Mouse (Mus musculus) heart, embryonic 13.5 days (tissue): ENCODE measurements around the gene Zfp335. TPM values are rescaled to one million over a fixed set of nuclear protein-coding genes. Genes with fewer than 3 reads are reported as not detected.

Experiments used
- ATAC-seq: fragments of 200-750 bp; cut with Nextera tagmentation; 2 replicates; pipeline ENCODE4 v1.8.0; 2017; ENCODE audit warnings: moderate TSS enrichment; ENCODE audit not compliant: insufficient number of reproducible peaks, low FRiP score, low TSS enrichment; ENCODE audit errors: extremely low read depth
- H3K27ac ChIP-seq: fragments of 300-500 bp; sonication (generic); replicated peaks from 2 replicates; pipeline ENCODE4 v1.5.1; 2015; ENCODE audit warnings: moderate library complexity, mild to moderate bottlenecking, inconsistent platforms
- H3K27me3 ChIP-seq: fragments of 300-500 bp; sonication (generic); replicated peaks from 2 replicates; pipeline ENCODE4 v1.6.1; 2015; ENCODE audit warnings: mild to moderate bottlenecking, inconsistent platforms
- H3K36me3 ChIP-seq: fragments of 300-500 bp; sonication (generic); 2 replicates; pipeline ENCODE4 v1.6.1; 2015; ENCODE audit warnings: mild to moderate bottlenecking, inconsistent platforms
- H3K4me1 ChIP-seq: fragments of 300-500 bp; sonication (generic); 2 replicates; pipeline ENCODE4 v1.6.1; 2015; ENCODE audit warnings: inconsistent platforms
- H3K4me2 ChIP-seq: fragments of 300-500 bp; sonication (generic); 2 replicates; pipeline ENCODE4 v1.6.1; 2015; ENCODE audit warnings: inconsistent platforms, mild to moderate bottlenecking, moderate library complexity
- H3K4me3 ChIP-seq: fragments of 300-500 bp; sonication (generic); 2 replicates; pipeline ENCODE4 v1.5.1; 2015; ENCODE audit warnings: moderate library complexity, mild to moderate bottlenecking, inconsistent platforms
- H3K9ac ChIP-seq: fragments of 300-500 bp; sonication (generic); 2 replicates; pipeline ENCODE4 v1.6.1; 2015; ENCODE audit warnings: inconsistent platforms, mild to moderate bottlenecking, moderate library complexity
- H3K9me3 ChIP-seq: fragments of 300-500 bp; sonication (generic); 2 replicates; pipeline ENCODE4 v1.6.1; 2016; ENCODE audit warnings: inconsistent platforms
- WGBS: fragments of 180-500 bp; shearing (Covaris S2); methylation state at CpG from one replicate; pipeline ENCODE4 v1.1.7; 2015; ENCODE audit warnings: mixed read lengths; 5-methylcytosine and 5-hydroxymethylcytosine counted together
- polyA plus RNA-seq: library from polyadenylated mRNA; unstranded; fragments of >200 nt; fragmentation: Nextera tagmentation; extraction: Ambion mirVana; gene quantifications from 2 replicates; pipeline ENCODE4 v1.2.1, GENCODE M21; 2015

Zfp335 gene
- polyA plus RNA-seq = 8.8 and 9.2 TPM in 2 replicates

DNA sequence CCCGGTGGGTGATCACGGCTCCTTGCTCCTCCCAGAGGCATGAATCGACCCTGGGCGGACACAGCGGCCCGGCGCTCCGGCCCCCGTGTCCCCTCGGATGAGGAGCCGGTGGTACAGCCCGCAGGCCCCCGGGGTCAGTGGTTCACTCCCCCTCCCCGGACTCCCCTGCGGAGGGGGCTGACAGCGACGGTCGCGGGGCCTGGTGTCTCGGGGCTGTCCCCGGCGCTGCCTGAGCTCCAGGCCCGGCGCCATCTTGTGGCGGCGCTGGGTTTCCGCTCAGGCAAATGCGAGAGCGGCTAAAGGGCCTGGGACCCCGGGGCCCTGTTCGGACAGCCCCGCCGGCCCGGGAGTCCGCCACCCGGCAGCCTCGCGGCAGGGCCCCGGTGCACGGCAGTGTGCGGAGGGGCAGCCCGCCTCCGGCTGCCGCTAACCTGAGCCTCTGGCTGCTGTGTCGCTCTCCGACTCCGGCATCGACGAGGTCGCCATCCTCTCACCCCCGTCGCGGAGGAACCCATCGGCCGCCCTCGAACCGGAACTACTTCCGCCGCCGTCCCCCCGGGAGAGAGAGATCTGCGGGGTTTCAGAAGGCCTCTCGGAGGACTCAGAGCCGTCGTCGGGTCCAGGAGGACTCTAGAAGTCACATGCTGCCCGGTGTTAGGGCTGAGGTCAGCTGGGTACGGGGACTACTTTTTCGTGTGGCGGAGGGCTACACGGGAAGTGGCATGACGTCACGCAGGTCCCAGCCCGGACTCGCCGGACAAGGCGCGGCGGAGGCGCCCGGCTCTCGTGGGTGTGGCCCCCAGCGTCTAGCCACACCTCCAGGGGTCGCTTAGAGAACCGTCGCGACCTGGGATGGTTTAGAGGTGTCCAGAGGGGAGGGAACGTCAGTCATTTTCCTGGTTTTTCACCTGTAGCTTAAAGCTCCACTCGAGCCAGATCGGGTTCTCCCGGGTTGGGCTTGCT is at the start of gene Zfp335:
TSS of gene Zfp335 (minus strand) at position 672 of the 963 bp plus-strand sequence.
- Histone ChIP-seq H3K27ac (peak within 1 kb of the TSS; percentile 99), H3K9ac (peak within 1 kb of the TSS; percentile 96), H3K36me3 (peaks cover 30% of the 10 kb centered on the region), H3K9me3 (peaks cover 2% of the 10 kb centered on the region), H3K27me3 (no peaks in the 10 kb centered on the region), H3K4me2 (peak within 1 kb of the TSS; percentile 89), H3K4me1 (peaks cover 24% of the 10 kb centered on the region), H3K4me3 (peak within 1 kb of the TSS; percentile 69)
- peak; percentile 87 for ATAC-seq
- under 1% methylated on average over 91 of the region's 91 CpGs for WGBS

DNA sequence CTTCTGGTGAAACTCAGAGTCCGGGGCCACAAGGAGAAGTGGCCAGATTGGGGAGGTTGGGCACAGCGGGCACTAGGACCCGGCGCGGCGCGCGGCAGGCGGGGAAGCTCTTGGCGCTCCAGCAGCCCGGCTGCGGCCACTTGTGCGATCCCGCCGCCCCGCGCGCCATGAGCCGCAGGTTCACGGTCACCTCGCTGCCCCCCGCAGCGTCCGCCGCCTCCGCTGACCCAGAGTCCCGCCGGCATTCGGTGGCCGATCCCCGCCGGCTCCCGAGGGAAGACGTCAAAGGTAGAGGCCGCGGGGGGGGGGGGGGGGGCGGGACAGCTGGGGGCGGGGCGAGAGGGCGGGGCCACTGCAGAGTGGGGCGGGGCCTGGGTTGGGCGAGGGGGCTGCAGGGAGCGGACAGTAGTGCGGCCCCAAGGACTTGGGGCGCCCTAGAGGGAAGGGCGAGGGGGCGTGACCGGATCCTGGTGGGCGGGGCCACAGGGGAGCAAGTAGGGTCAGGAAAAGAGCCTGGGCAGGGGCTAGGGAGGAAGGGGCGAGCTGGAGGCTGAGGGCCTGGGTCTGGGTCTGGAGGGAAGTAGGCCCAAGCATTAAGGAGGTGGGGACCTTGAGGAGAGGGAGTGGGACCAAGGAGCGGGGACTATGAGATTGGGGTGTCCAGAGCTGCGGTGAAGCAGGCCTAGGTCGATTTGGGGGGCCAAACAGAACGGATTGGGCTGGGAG is 49.3 kb upstream of the Zfp335 start, which contains the start of gene Slc12a5:
TSS of gene Slc12a5 (plus strand) at position 87 of the 726 bp plus-strand sequence.
- no peaks in the 10 kb centered on the region for H3K36me3 ChIP-seq
- H3K27me3 ChIP-seq = peaks cover 69% of the 10 kb centered on the region
- H3K9ac ChIP-seq = peak within 1 kb of the TSS; percentile 77
- WGBS = 3% methylated on average over 39 of the region's 54 CpGs
- H3K4me2 ChIP-seq = peak within 1 kb of the TSS; percentile 75
- no peak within 1 kb of the TSS for H3K27ac ChIP-seq
- peak within 1 kb of the TSS; percentile 64 for H3K4me3 ChIP-seq
- peaks cover 16% of the 10 kb centered on the region for H3K4me1 ChIP-seq
- peak; percentile 79 for ATAC-seq
- no peaks in the 10 kb centered on the region for H3K9me3 ChIP-seq

GRCm38 (mm10) chr2:164957548-164958315 is 46.2 kb upstream of the Zfp335 start:
- no peak overlapping the region for H3K4me3 ChIP-seq
- no peak overlapping the region for H3K27ac ChIP-seq
- peaks cover 73% of the 10 kb centered on the region for H3K27me3 ChIP-seq
- H3K4me1 ChIP-seq = peaks cover 23% of the 10 kb centered on the region
- H3K36me3 ChIP-seq = no peaks in the 10 kb centered on the region
- no peak overlapping the region for H3K9ac ChIP-seq
- H3K4me2 ChIP-seq = no peak overlapping the region
- H3K9me3 ChIP-seq = no peaks in the 10 kb centered on the region
- WGBS = 58% methylated on average over 9 of the region's 9 CpGs
- ATAC-seq = no peak

DNA sequence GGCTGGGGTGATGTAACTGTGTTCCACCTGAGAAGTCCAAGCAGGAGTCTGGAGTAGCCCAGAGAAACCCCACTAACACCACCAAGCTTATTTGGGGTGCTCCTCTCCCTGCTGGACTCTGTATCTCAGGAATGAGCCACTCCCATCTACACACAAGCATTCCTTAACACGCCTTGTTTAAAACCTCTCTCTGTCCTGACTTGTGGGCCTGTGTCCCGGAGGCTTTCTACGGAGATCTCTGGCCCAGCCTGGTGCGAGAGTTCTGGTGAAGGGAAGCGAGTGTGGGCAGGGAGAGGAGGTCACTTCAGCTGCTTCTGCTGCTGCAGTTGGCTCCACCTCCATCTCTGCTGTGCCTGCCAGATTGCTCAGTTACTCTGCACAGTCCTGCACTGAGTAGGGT is 44.6 kb upstream of the Zfp335 start:
- peaks cover 18% of the 10 kb centered on the region for H3K4me1 ChIP-seq
- no peak overlapping the region for H3K9ac ChIP-seq
- H3K4me3 ChIP-seq = no peak overlapping the region
- no peak for ATAC-seq
- peaks cover 73% of the 10 kb centered on the region for H3K27me3 ChIP-seq
- no peak overlapping the region for H3K4me2 ChIP-seq
- WGBS = 60% methylated on average over 5 of the region's 5 CpGs
- H3K36me3 ChIP-seq = no peaks in the 10 kb centered on the region
- H3K9me3 ChIP-seq = 0 out of 2 replicates have a peak, but pooled peaks cover 3% of the 10 kb centered on the region
- no peak overlapping the region for H3K27ac ChIP-seq

- Histone ChIP-seq H3K4me2 (no peak overlapping the region), H3K9ac (no peak overlapping the region), H3K27ac (no peak overlapping the region), H3K9me3 (0 out of 2 replicates have a peak, but pooled peaks cover 3% of the 10 kb centered on the region), H3K4me3 (no peak overlapping the region), H3K36me3 (no peaks in the 10 kb centered on the region), H3K4me1 (peaks cover 14% of the 10 kb centered on the region), H3K27me3 (peaks cover 76% of the 10 kb centered on the region)
- 64% methylated on average over 4 of the region's 4 CpGs for WGBS
- no peak for ATAC-seq
Observed at GRCm38 (mm10) chr2:164955725-164956124, 44.2 kb upstream of the Zfp335 start.

- H3K36me3 ChIP-seq = no peaks in the 10 kb centered on the region
- H3K4me3 ChIP-seq = peak overlapping the region; percentile 4
- no peak overlapping the region for H3K27ac ChIP-seq
- 2% methylated on average over 21 of the region's 21 CpGs for WGBS
- H3K4me2 ChIP-seq = peak overlapping the region; percentile 51
- peaks cover 95% of the 10 kb centered on the region for H3K27me3 ChIP-seq
- ATAC-seq = no peak
- H3K4me1 ChIP-seq = peaks cover 14% of the 10 kb centered on the region
- 0 out of 2 replicates have a peak, but pooled peaks cover 3% of the 10 kb centered on the region for H3K9me3 ChIP-seq
- H3K9ac ChIP-seq = no peak overlapping the region
Observed at GRCm38 (mm10) chr2:164953224-164953623, 41.7 kb upstream of the Zfp335 start.

GRCm38 (mm10) chr2:164952448-164952847 is 40.9 kb upstream of the Zfp335 start:
- peaks cover 14% of the 10 kb centered on the region for H3K4me1 ChIP-seq
- H3K9me3 ChIP-seq = 0 out of 2 replicates have a peak, but pooled peaks cover 3% of the 10 kb centered on the region
- ATAC-seq = no peak
- H3K9ac ChIP-seq = no peak overlapping the region
- peaks cover 97% of the 10 kb centered on the region for H3K27me3 ChIP-seq
- H3K4me2 ChIP-seq = no peak overlapping the region
- H3K27ac ChIP-seq = no peak overlapping the region
- H3K4me3 ChIP-seq = no peak overlapping the region
- H3K36me3 ChIP-seq = no peaks in the 10 kb centered on the region
- 44% methylated on average over 13 of the region's 13 CpGs for WGBS

GRCm38 (mm10) chr2:164951745-164952144 is 40.2 kb upstream of the Zfp335 start:
- no peak overlapping the region for H3K4me3 ChIP-seq
- no peak for ATAC-seq
- no peaks in the 10 kb centered on the region for H3K36me3 ChIP-seq
- no peak overlapping the region for H3K27ac ChIP-seq
- 0 out of 2 replicates have a peak, but pooled peaks cover 3% of the 10 kb centered on the region for H3K9me3 ChIP-seq
- no peak overlapping the region for H3K9ac ChIP-seq
- H3K4me1 ChIP-seq = peaks cover 14% of the 10 kb centered on the region
- H3K4me2 ChIP-seq = no peak overlapping the region
- 77% methylated on average over 4 of the region's 4 CpGs for WGBS
- H3K27me3 ChIP-seq = peaks cover 99% of the 10 kb centered on the region

DNA sequence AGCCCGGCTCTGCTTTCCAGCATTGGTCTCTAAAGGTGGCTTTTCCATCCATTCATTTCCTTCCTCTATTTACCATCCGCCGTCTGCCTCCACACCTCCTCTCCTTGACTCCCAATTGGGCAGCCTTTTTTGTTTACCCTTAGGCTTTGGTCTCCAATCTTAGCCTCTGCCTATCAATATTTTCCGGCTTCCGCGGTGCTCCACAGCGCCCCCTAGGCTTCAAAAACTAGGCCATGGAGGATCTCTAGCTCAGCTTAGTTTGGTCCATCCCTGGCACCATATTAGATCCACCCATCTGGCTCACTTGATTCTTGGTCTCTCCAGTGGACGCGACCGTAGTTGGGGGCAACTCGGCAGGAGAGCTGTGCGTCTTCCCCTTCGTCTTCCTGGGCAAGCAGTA is 38.9 kb upstream of the Zfp335 start:
- Histone ChIP-seq H3K9ac (no peak overlapping the region), H3K36me3 (no peaks in the 10 kb centered on the region), H3K4me2 (0 out of 2 replicates have a peak overlapping the region, but pooled peaks have one; percentile 4), H3K4me1 (peaks cover 14% of the 10 kb centered on the region), H3K4me3 (no peak overlapping the region), H3K27me3 (peaks cover 98% of the 10 kb centered on the region), H3K9me3 (0 out of 2 replicates have a peak, but pooled peaks cover 3% of the 10 kb centered on the region), H3K27ac (no peak overlapping the region)
- 22% methylated on average over 13 of the region's 13 CpGs for WGBS
- ATAC-seq = no peak

DNA sequence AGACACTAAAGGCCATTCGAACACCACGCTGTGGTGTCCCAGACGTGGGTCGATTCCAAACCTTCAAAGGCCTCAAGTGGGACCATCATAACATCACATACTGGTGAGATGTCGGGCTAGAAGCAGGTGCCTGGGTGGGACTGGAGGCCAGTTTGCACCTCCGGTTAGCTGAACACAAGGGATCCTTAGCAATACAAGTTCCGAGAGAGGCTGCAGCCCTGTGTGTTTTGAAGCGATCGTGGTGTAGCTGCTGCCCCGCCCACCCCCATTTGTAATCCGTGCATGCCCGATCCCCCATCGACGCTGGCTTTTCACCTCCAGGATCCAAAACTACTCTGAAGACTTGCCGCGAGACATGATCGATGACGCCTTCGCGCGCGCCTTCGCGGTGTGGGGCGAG is 37.4 kb upstream of the Zfp335 start:
- peak overlapping the region; percentile 58 for H3K4me2 ChIP-seq
- peaks cover 92% of the 10 kb centered on the region for H3K27me3 ChIP-seq
- no peak for ATAC-seq
- peak overlapping the region; percentile 31 for H3K4me3 ChIP-seq
- no peak overlapping the region for H3K27ac ChIP-seq
- WGBS = 12% methylated on average over 25 of the region's 25 CpGs
- peaks cover 14% of the 10 kb centered on the region for H3K4me1 ChIP-seq
- H3K9ac ChIP-seq = no peak overlapping the region
- H3K9me3 ChIP-seq = 0 out of 2 replicates have a peak, but pooled peaks cover 3% of the 10 kb centered on the region
- H3K36me3 ChIP-seq = no peaks in the 10 kb centered on the region
